Mouse (Mus musculus) C2C12 (cell line): ENCODE results near the gene Smim17.

Source experiments
- CEBPB ChIP-seq: IDR thresholded peaks from one replicate; pipeline ENCODE4 v1.6.1; 2011; ENCODE audit warnings: low read depth, mild to moderate bottlenecking, control low read depth, moderate library complexity
- CTCF ChIP-seq: IDR thresholded peaks from one replicate; pipeline ENCODE4 v1.5.1; 2011; ENCODE audit not compliant: control insufficient read depth, insufficient read depth, insufficient read length
- FOSL1 ChIP-seq: IDR thresholded peaks from one replicate; pipeline ENCODE4 v1.8.0; 2011; ENCODE audit warnings: mild to moderate bottlenecking, low read length; ENCODE audit not compliant: poor library complexity, insufficient read depth, severe bottlenecking
- MAX ChIP-seq: IDR thresholded peaks from one replicate; pipeline ENCODE4 v1.6.1; 2011; ENCODE audit warnings: mild to moderate bottlenecking, control low read depth
- USF1 ChIP-seq: IDR thresholded peaks from one replicate; pipeline ENCODE4 v1.6.1; 2011; ENCODE audit warnings: low read depth, mild to moderate bottlenecking, control low read depth, moderate library complexity

- TF ChIP-seq CTCF, result no peak
- TF ChIP-seq CEBPB, result no peak
- no peak for TF ChIP-seq USF1
- no peak for TF ChIP-seq MAX
- no peak for TF ChIP-seq FOSL1
Observed at GRCm38 (mm10) chr7:6367185-6367584, 31.3 kb upstream of the Smim17 start.
